Mouse (Mus musculus): ENCODE data around the gene Atg10. TPM values are rescaled to one million over a fixed set of nuclear protein-coding genes. Genes with fewer than 3 reads are reported as not detected.
"Not testable (repeated sequence)": the region's sequence is repeated elsewhere in the genome, so short reads cannot be mapped to it uniquely, and the experiment has no call there.

The Atg10 gene
- polyA plus RNA-seq (2011; ENCODE audit: insufficient read length, low read depth, missing spikeins) = 9.6 and 9.8 TPM in 2 replicates

GRCm38 (mm10) chr13:91223587-91224437 is at the start of gene Atg10:
Atg10 (minus strand) TSS chr13:91223968.
- peak within 1 kb of the TSS; percentile 61 for H3K4me3 ChIP-seq (ENCODE audit: insufficient read depth, low read length)
- H3K27ac ChIP-seq (ENCODE audit: insufficient read depth, low read length) = peak within 1 kb of the TSS; percentile 93
- H3K4me1 ChIP-seq (ENCODE audit: control insufficient read depth, insufficient read depth, low read length) = peaks cover 3% of the 10 kb centered on the region; the same call in 1 of the 2 replicates
- TF ChIP-seq POLR2A (IDR thresholded peaks at IDR 0.05; ENCODE audit: low read depth, low read length) = peak; percentile 66; the same call in 1 of the 2 replicates
- TF ChIP-seq CTCF (IDR thresholded peaks at IDR 0.05; ENCODE audit: borderline replicate concordance, insufficient read depth, low read length) = no peak

- Histone ChIP-seq H3K4me3 (ENCODE audit: insufficient read depth, low read length) (no peak overlapping the region), H3K27ac (ENCODE audit: insufficient read depth, low read length) (no peak overlapping the region), H3K4me1 (ENCODE audit: control insufficient read depth, insufficient read depth, low read length) (no peaks in the 10 kb centered on the region)
- TF ChIP-seq CTCF (IDR thresholded peaks at IDR 0.05; ENCODE audit: borderline replicate concordance, insufficient read depth, low read length) (no peak), POLR2A (IDR thresholded peaks at IDR 0.05; ENCODE audit: low read depth, low read length) (no peak)
Measured at GRCm38 (mm10) chr13:91252406-91252805, 28.6 kb upstream of the Atg10 start.

GRCm38 (mm10) chr13:91251636-91252035 is 27.9 kb upstream of the Atg10 start:
- Histone ChIP-seq H3K4me1 (ENCODE audit: control insufficient read depth, insufficient read depth, low read length) (no peaks in the 10 kb centered on the region), H3K27ac (ENCODE audit: insufficient read depth, low read length) (no peak overlapping the region), H3K4me3 (ENCODE audit: insufficient read depth, low read length) (no peak overlapping the region)
- no peak for TF ChIP-seq POLR2A (IDR thresholded peaks at IDR 0.05; ENCODE audit: low read depth, low read length)
- no peak for TF ChIP-seq CTCF (IDR thresholded peaks at IDR 0.05; ENCODE audit: borderline replicate concordance, insufficient read depth, low read length)

GRCm38 (mm10) chr13:91250050-91250449 is 26.3 kb upstream of the Atg10 start:
- H3K27ac ChIP-seq (ENCODE audit: insufficient read depth, low read length); H3K4me3 ChIP-seq (ENCODE audit: insufficient read depth, low read length); H3K4me1 ChIP-seq (ENCODE audit: control insufficient read depth, insufficient read depth, low read length): not testable (repeated sequence)

- Histone ChIP-seq H3K4me3 (ENCODE audit: insufficient read depth, low read length) (no peak overlapping the region), H3K27ac (ENCODE audit: insufficient read depth, low read length) (no peak overlapping the region), H3K4me1 (ENCODE audit: control insufficient read depth, insufficient read depth, low read length) (no peaks in the 10 kb centered on the region)
- no peak for TF ChIP-seq POLR2A (IDR thresholded peaks at IDR 0.05; ENCODE audit: low read depth, low read length)
- no peak for TF ChIP-seq CTCF (IDR thresholded peaks at IDR 0.05; ENCODE audit: borderline replicate concordance, insufficient read depth, low read length)
Measured at GRCm38 (mm10) chr13:91246472-91246871, 22.7 kb upstream of the Atg10 start.

- TF ChIP-seq POLR2A (IDR thresholded peaks at IDR 0.05; ENCODE audit: low read depth, low read length) = no peak
Measured at GRCm38 (mm10) chr13:91237976-91238375, 14.2 kb upstream of the Atg10 start.

GRCm38 (mm10) chr13:91236884-91237283 is 13.1 kb upstream of the Atg10 start:
- Histone ChIP-seq H3K4me1 (ENCODE audit: control insufficient read depth, insufficient read depth, low read length) (no peaks in the 10 kb centered on the region; the same call in 1 of the 2 replicates), H3K27ac (ENCODE audit: insufficient read depth, low read length) (no peak overlapping the region), H3K4me3 (ENCODE audit: insufficient read depth, low read length) (no peak overlapping the region)
- TF ChIP-seq POLR2A (IDR thresholded peaks at IDR 0.05; ENCODE audit: low read depth, low read length) (no peak), CTCF (IDR thresholded peaks at IDR 0.05; ENCODE audit: borderline replicate concordance, insufficient read depth, low read length) (no peak)

More at GRCm38 (mm10) chr13:91237976-91238375, 14.2 kb upstream of the Atg10 start:
- H3K4me3 ChIP-seq (ENCODE audit: insufficient read depth, low read length) = no peak overlapping the region
- H3K4me1 ChIP-seq (ENCODE audit: control insufficient read depth, insufficient read depth, low read length) = no peaks in the 10 kb centered on the region; the same call in 1 of the 2 replicates
- no peak overlapping the region for H3K27ac ChIP-seq (ENCODE audit: insufficient read depth, low read length)

GRCm38 (mm10) chr13:91224438-91224814 is 658 bp upstream of the Atg10 start:
- Histone ChIP-seq H3K4me3 (ENCODE audit: insufficient read depth, low read length) (peak overlapping the region; percentile 61), H3K27ac (ENCODE audit: insufficient read depth, low read length) (peak overlapping the region; percentile 93), H3K4me1 (ENCODE audit: control insufficient read depth, insufficient read depth, low read length) (peaks cover 3% of the 10 kb centered on the region; the same call in 1 of the 2 replicates)
- TF ChIP-seq CTCF (IDR thresholded peaks at IDR 0.05; ENCODE audit: borderline replicate concordance, insufficient read depth, low read length) (no peak), POLR2A (IDR thresholded peaks at IDR 0.05; ENCODE audit: low read depth, low read length) (no peak; the same call in 1 of the 2 replicates)

- Histone ChIP-seq H3K4me1 (ENCODE audit: control insufficient read depth, insufficient read depth, low read length) (peaks cover 3% of the 10 kb centered on the region; the same call in 1 of the 2 replicates), H3K27ac (ENCODE audit: insufficient read depth, low read length) (peak overlapping the region; percentile 78), H3K4me3 (ENCODE audit: insufficient read depth, low read length) (peak overlapping the region; percentile 61; the same call in 1 of the 2 replicates)
- TF ChIP-seq CTCF (IDR thresholded peaks at IDR 0.05; ENCODE audit: borderline replicate concordance, insufficient read depth, low read length) = no peak
- TF ChIP-seq POLR2A (IDR thresholded peaks at IDR 0.05; ENCODE audit: low read depth, low read length) = no peak
Measured at GRCm38 (mm10) chr13:91223063-91223462, 705 bp downstream of the Atg10 start.

- Histone ChIP-seq H3K4me3 (ENCODE audit: insufficient read depth, low read length) (no peak overlapping the region), H3K4me1 (ENCODE audit: control insufficient read depth, insufficient read depth, low read length) (peaks cover 3% of the 10 kb centered on the region; the same call in 1 of the 2 replicates), H3K27ac (ENCODE audit: insufficient read depth, low read length) (no peak overlapping the region)
- TF ChIP-seq CTCF (IDR thresholded peaks at IDR 0.05; ENCODE audit: borderline replicate concordance, insufficient read depth, low read length) (no peak), POLR2A (IDR thresholded peaks at IDR 0.05; ENCODE audit: low read depth, low read length) (no peak)
Measured at GRCm38 (mm10) chr13:91221696-91222095, 2.1 kb downstream of the Atg10 start.
